Mouse (Mus musculus) G1E-ER4 (cell line): ENCODE measurements around the gene Opn1mw. TPM values are rescaled to one million over a fixed set of nuclear protein-coding genes. Genes with fewer than 3 reads are reported as not detected.
"Not testable (repeated sequence)": the region's sequence is repeated elsewhere in the genome, so short reads cannot be mapped to it uniquely, and the experiment has no call there.

ENCODE experiments used
- GATA1 ChIP-seq: IDR thresholded peaks from one replicate; pipeline ENCODE4 v1.8.0; 2012; ENCODE audit warnings: low read length, inconsistent platforms
- polyA plus RNA-seq: library from polyadenylated mRNA; stranded (reverse); fragments of >175 nt; gene quantifications from 2 replicates; pipeline ENCODE4 v1.2.3, GENCODE M21; 2012

The Opn1mw gene
- not detected in 2 replicates for polyA plus RNA-seq

- TF ChIP-seq GATA1 = no peak
Measured at GRCm38 (mm10) chrX:74127164-74127563, at the start of gene Opn1mw. TSS of gene Opn1mw (plus strand) at chrX:74127464.

GRCm38 (mm10) chrX:74084276-74084837 lies 42.9 kb upstream of the Opn1mw start:
- TF ChIP-seq GATA1 = no peak

GRCm38 (mm10) chrX:74084946-74085498 lies 42.2 kb upstream of the Opn1mw start:
- TF ChIP-seq GATA1 = no peak

GRCm38 (mm10) chrX:74085601-74086038 lies 41.6 kb upstream of the Opn1mw start:
- TF ChIP-seq GATA1 = no peak

GRCm38 (mm10) chrX:74095130-74095529 lies 32.1 kb upstream of the Opn1mw start:
- no peak for TF ChIP-seq GATA1

GRCm38 (mm10) chrX:74103457-74104188 lies 23.6 kb upstream of the Opn1mw start:
- TF ChIP-seq GATA1 = no peak

GRCm38 (mm10) chrX:74105916-74106315 lies 21.3 kb upstream of the Opn1mw start:
- TF ChIP-seq GATA1 = no peak

- no peak for TF ChIP-seq GATA1
Measured at GRCm38 (mm10) chrX:74108747-74109146, 18.5 kb upstream of the Opn1mw start.

- no peak for TF ChIP-seq GATA1
Measured at GRCm38 (mm10) chrX:74114036-74114435, 13.2 kb upstream of the Opn1mw start.

GRCm38 (mm10) chrX:74115511-74115910 lies 11.8 kb upstream of the Opn1mw start:
- TF ChIP-seq GATA1 = no peak

- no peak for TF ChIP-seq GATA1
Measured at GRCm38 (mm10) chrX:74124975-74125374, 2.3 kb upstream of the Opn1mw start.

- not testable (repeated sequence) for TF ChIP-seq GATA1
Measured at GRCm38 (mm10) chrX:74135263-74135662, 8.0 kb downstream of the Opn1mw start, which contains the start of gene Mecp2. TSS of gene Mecp2 (minus strand) at chrX:74135363.

- no peak for TF ChIP-seq GATA1
Measured at GRCm38 (mm10) chrX:74167738-74168137, 40.5 kb downstream of the Opn1mw start, which contains the start of gene Tex28. TSS of gene Tex28 (minus strand) at chrX:74167838.

GRCm38 (mm10) chrX:74176959-74177358 lies 49.7 kb downstream of the Opn1mw start, which contains the start of gene Tktl1:
TSS of gene Tktl1 (plus strand) at chrX:74177259.
- no peak for TF ChIP-seq GATA1

Other genes starting within 250 kb of the Opn1mw start
- gene Avpr2, start 235.4 kb upstream of the Opn1mw start, polyA plus RNA-seq = not detected in 2 replicates
- not detected in 2 replicates for gene L1cam, start 231.4 kb upstream of the Opn1mw start, polyA plus RNA-seq
- 0.82 and 1.1 TPM in 2 replicates for gene Arhgap4, start 205.6 kb upstream of the Opn1mw start, polyA plus RNA-seq
- 198 and 297 TPM in 2 replicates for gene Naa10, start 205.5 kb upstream of the Opn1mw start, polyA plus RNA-seq
- 30.4 and 144 TPM in 2 replicates for gene Renbp, start 196.6 kb upstream of the Opn1mw start, polyA plus RNA-seq
- 168 and 221 TPM in 2 replicates for gene Hcfc1, start 161.1 kb upstream of the Opn1mw start, polyA plus RNA-seq
- gene Irak1, start 103.5 kb upstream of the Opn1mw start, polyA plus RNA-seq = 306 and 346 TPM in 2 replicates
- gene Mecp2, start 7.9 kb downstream of the Opn1mw start, polyA plus RNA-seq = 45.0 and 52.5 TPM in 2 replicates
- gene Tex28, start 40.4 kb downstream of the Opn1mw start, polyA plus RNA-seq = not detected in 2 replicates
- not detected in 2 replicates for gene Tktl1, start 49.8 kb downstream of the Opn1mw start, polyA plus RNA-seq
- gene Flna, start 122.4 kb downstream of the Opn1mw start, polyA plus RNA-seq = 66.0 and 78.5 TPM in 2 replicates
- gene Emd, start 127.2 kb downstream of the Opn1mw start, polyA plus RNA-seq = 29.1 and 54.9 TPM in 2 replicates
- 726 and 861 TPM in 2 replicates for gene Rpl10, start 143.3 kb downstream of the Opn1mw start, polyA plus RNA-seq
- gene Taz, start 154.4 kb downstream of the Opn1mw start, polyA plus RNA-seq = 34.0 and 45.5 TPM in 2 replicates
- gene Dnase1l1, start 154.9 kb downstream of the Opn1mw start, polyA plus RNA-seq = 0.35 TPM in 2 replicates
- 10.2 and 14.1 TPM in 2 replicates for gene Atp6ap1, start 169.6 kb downstream of the Opn1mw start, polyA plus RNA-seq
- 28.9 and 30.8 TPM in 2 replicates for gene Gdi1, start 177.5 kb downstream of the Opn1mw start, polyA plus RNA-seq
- 33.8 and 42.2 TPM in 2 replicates for gene Fam50a, start 185.6 kb downstream of the Opn1mw start, polyA plus RNA-seq
- gene Plxna3, start 201.6 kb downstream of the Opn1mw start, polyA plus RNA-seq = 16.8 and 17.4 TPM in 2 replicates
- 5.7 and 8.9 TPM in 2 replicates for gene Lage3, start 226.2 kb downstream of the Opn1mw start, polyA plus RNA-seq
- gene Ubl4a, start 245.8 kb downstream of the Opn1mw start, polyA plus RNA-seq = 28.9 and 40.3 TPM in 2 replicates
- 1.3 and 1.4 TPM in 2 replicates for gene Slc10a3, start 245.9 kb downstream of the Opn1mw start, polyA plus RNA-seq